Mouse (Mus musculus) midbrain, embryonic 13.5 days (tissue): ENCODE data around the gene Col16a1. TPM values are rescaled to one million over a fixed set of nuclear protein-coding genes. Genes with fewer than 3 reads are reported as not detected.

Source experiments
- ATAC-seq: fragments of 200-750 bp; cut with Nextera tagmentation; 2 replicates; pipeline ENCODE4 v1.8.0; 2017; ENCODE audit warnings: mild to moderate bottlenecking, moderate TSS enrichment, moderate library complexity
- H3K27ac ChIP-seq: fragments of 300-500 bp; sonication (generic); 2 replicates; pipeline ENCODE4 v1.5.1; 2015; ENCODE audit warnings: inconsistent platforms, mild to moderate bottlenecking, moderate library complexity
- H3K27me3 ChIP-seq: fragments of 300-500 bp; sonication (generic); 2 replicates; pipeline ENCODE4 v1.6.1; 2015; ENCODE audit warnings: mild to moderate bottlenecking, inconsistent platforms
- H3K36me3 ChIP-seq: fragments of 300-500 bp; sonication (generic); 2 replicates; pipeline ENCODE4 v1.6.1; 2015; ENCODE audit warnings: mild to moderate bottlenecking, inconsistent platforms
- H3K4me1 ChIP-seq: fragments of 300-500 bp; sonication (generic); replicated peaks from 2 replicates; pipeline ENCODE4 v1.6.1; 2015; ENCODE audit warnings: inconsistent platforms
- H3K4me2 ChIP-seq: fragments of 300-500 bp; sonication (generic); replicated peaks from 2 replicates; pipeline ENCODE4 v1.6.1; 2015; ENCODE audit warnings: moderate library complexity, mild to moderate bottlenecking, inconsistent platforms
- H3K4me3 ChIP-seq: fragments of 300-500 bp; sonication (generic); replicated peaks from 2 replicates; pipeline ENCODE4 v1.5.1; 2015; ENCODE audit warnings: mild to moderate bottlenecking, inconsistent platforms
- H3K9ac ChIP-seq: fragments of 300-500 bp; sonication (generic); replicated peaks from 2 replicates; pipeline ENCODE4 v1.6.1; 2015; ENCODE audit warnings: mild to moderate bottlenecking, inconsistent platforms
- H3K9me3 ChIP-seq: fragments of 300-500 bp; sonication (generic); 2 replicates; pipeline ENCODE4 v1.6.1; 2016; ENCODE audit warnings: mild to moderate bottlenecking, inconsistent platforms
- WGBS: fragments of 180-500 bp; shearing (Covaris S2); methylation state at CpG from one replicate; pipeline ENCODE4 v1.1.7; 2015; 5-methylcytosine and 5-hydroxymethylcytosine counted together
- polyA plus RNA-seq: library from polyadenylated mRNA; unstranded; fragments of >200 nt; fragmentation: Nextera tagmentation; extraction: Ambion mirVana; gene quantifications from 2 replicates; pipeline ENCODE4 v1.2.1, GENCODE M21; 2015

Gene Col16a1
- polyA plus RNA-seq: 2.9 and 3.4 TPM in 2 replicates

- Histone ChIP-seq H3K4me2 (peak within 1 kb of the TSS; percentile 67), H3K9ac (peak within 1 kb of the TSS; percentile 59), H3K9me3 (no peaks in the 10 kb centered on the region), H3K4me1 (peaks cover 23% of the 10 kb centered on the region), H3K27me3 (peaks cover 11% of the 10 kb centered on the region; the same call in 1 of the 2 replicates), H3K36me3 (no peaks in the 10 kb centered on the region), H3K27ac (peak within 1 kb of the TSS; percentile 39; the same call in 1 of the 2 replicates), H3K4me3 (peak within 1 kb of the TSS; percentile 34)
- WGBS: 2% methylated on average over 38 of the region's 46 CpGs
- ATAC-seq: peak; percentile 65
These were observed at the start of gene Col16a1 for GRCm38 (mm10) chr4:130047331-130048202. Col16a1 (plus strand) TSS chr4:130047840.

DNA sequence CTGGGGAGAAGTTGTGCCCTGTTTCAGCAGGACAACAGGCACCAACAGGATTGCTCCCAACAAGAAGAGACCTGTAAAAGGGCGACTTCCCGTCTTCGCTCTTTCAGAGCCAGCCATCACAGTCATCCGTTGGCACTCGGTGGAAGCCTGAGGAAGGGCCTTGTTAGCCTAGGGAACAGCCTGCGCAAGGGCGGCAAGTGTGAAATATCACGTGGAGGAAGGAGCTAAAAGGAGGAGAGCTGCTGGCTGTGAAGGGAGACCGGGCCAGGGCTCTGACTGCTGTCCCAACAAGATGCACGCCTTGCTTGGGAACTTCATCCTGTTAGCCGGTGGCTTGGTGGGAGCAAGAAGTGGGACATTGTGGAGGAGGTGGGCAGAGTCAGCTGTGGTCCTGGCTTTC is 49.5 kb upstream of the Col16a1 start:
- Histone ChIP-seq H3K27ac (no peak overlapping the region), H3K9me3 (no peaks in the 10 kb centered on the region), H3K4me2 (no peak overlapping the region), H3K4me1 (peaks cover 36% of the 10 kb centered on the region), H3K4me3 (no peak overlapping the region), H3K9ac (no peak overlapping the region), H3K27me3 (0 out of 2 replicates have a peak, but pooled peaks cover 7% of the 10 kb centered on the region), H3K36me3 (peaks cover 22% of the 10 kb centered on the region)
- 79% methylated on average over 11 of the region's 11 CpGs for WGBS
- ATAC-seq: no peak

GRCm38 (mm10) chr4:130001710-130002109 is 45.9 kb upstream of the Col16a1 start:
- ATAC-seq: 0 out of 2 replicates have a peak, but pooled peaks have one; percentile 4
- Histone ChIP-seq H3K4me2 (no peak overlapping the region), H3K4me1 (peaks cover 26% of the 10 kb centered on the region), H3K27me3 (no peaks in the 10 kb centered on the region), H3K36me3 (0 out of 2 replicates have a peak, but pooled peaks cover 13% of the 10 kb centered on the region), H3K27ac (peak overlapping the region; percentile 22; the same call in 1 of the 2 replicates), H3K9ac (no peak overlapping the region), H3K9me3 (no peaks in the 10 kb centered on the region), H3K4me3 (no peak overlapping the region)
- WGBS: 49% methylated on average over 5 of the region's 5 CpGs

- 0 out of 2 replicates have a peak, but pooled peaks cover 13% of the 10 kb centered on the region for H3K36me3 ChIP-seq
- no peak overlapping the region for H3K4me3 ChIP-seq
- H3K27ac ChIP-seq: peak overlapping the region; percentile 22; the same call in 1 of the 2 replicates
- H3K4me2 ChIP-seq: no peak overlapping the region
- ATAC-seq: peak; percentile 60; the same call in 1 of the 2 replicates
- no peaks in the 10 kb centered on the region for H3K9me3 ChIP-seq
- 72% methylated on average over 10 of the region's 10 CpGs for WGBS
- H3K27me3 ChIP-seq: peaks cover 4% of the 10 kb centered on the region; the same call in 1 of the 2 replicates
- H3K9ac ChIP-seq: no peak overlapping the region
- H3K4me1 ChIP-seq: peaks cover 31% of the 10 kb centered on the region
These were observed 45.5 kb upstream of the Col16a1 start for GRCm38 (mm10) chr4:130002157-130002556.

GRCm38 (mm10) chr4:130005593-130005992 is 42.0 kb upstream of the Col16a1 start:
- Histone ChIP-seq H3K27me3 (peaks cover 5% of the 10 kb centered on the region; the same call in 1 of the 2 replicates), H3K4me2 (no peak overlapping the region), H3K36me3 (peaks cover 29% of the 10 kb centered on the region), H3K27ac (no peak overlapping the region), H3K4me1 (peaks cover 31% of the 10 kb centered on the region), H3K4me3 (no peak overlapping the region), H3K9ac (no peak overlapping the region), H3K9me3 (no peaks in the 10 kb centered on the region)
- no peak for ATAC-seq
- WGBS: 60% methylated on average over 9 of the region's 9 CpGs

- no peaks in the 10 kb centered on the region for H3K9me3 ChIP-seq
- no peak overlapping the region; the same call in 1 of the 2 replicates for H3K4me3 ChIP-seq
- peaks cover 38% of the 10 kb centered on the region for H3K36me3 ChIP-seq
- H3K4me1 ChIP-seq: peaks cover 22% of the 10 kb centered on the region
- WGBS: 27% methylated on average over 25 of the region's 25 CpGs
- H3K4me2 ChIP-seq: peak overlapping the region; percentile 50
- ATAC-seq: no peak
- H3K27ac ChIP-seq: no peak overlapping the region
- peaks cover 5% of the 10 kb centered on the region; the same call in 1 of the 2 replicates for H3K27me3 ChIP-seq
- H3K9ac ChIP-seq: 0 out of 2 replicates have a peak overlapping the region, but pooled peaks have one; percentile 46
These were observed 41.1 kb upstream of the Col16a1 start for GRCm38 (mm10) chr4:130006533-130006932.

DNA sequence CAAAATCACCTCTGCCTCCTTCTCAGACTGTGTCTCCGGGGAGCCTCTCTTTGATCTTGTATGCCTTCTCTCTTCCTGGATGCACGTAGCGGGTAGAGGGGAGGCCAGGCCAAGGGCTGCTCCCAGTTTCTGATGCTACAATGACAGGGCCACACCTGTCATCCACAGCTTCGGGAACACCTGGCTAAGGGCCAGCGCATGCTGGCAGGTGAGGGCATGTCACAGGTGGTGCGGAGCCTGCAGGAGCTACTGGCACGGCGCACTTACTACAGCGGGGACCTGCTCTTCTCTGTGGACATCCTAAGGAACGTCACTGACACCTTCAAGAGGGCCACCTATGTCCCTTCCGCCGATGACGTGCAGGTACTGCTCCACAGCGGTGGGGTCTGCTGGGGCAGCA is 38.6 kb upstream of the Col16a1 start:
- Histone ChIP-seq H3K4me1 (peaks cover 19% of the 10 kb centered on the region), H3K9me3 (no peaks in the 10 kb centered on the region), H3K27ac (no peak overlapping the region), H3K4me3 (no peak overlapping the region), H3K27me3 (peaks cover 5% of the 10 kb centered on the region), H3K9ac (no peak overlapping the region), H3K4me2 (no peak overlapping the region), H3K36me3 (peaks cover 48% of the 10 kb centered on the region)
- ATAC-seq: no peak
- WGBS: 81% methylated on average over 14 of the region's 14 CpGs

GRCm38 (mm10) chr4:130010723-130011122 is 36.9 kb upstream of the Col16a1 start:
- H3K27me3 ChIP-seq: peaks cover 5% of the 10 kb centered on the region
- peaks cover 31% of the 10 kb centered on the region for H3K4me1 ChIP-seq
- no peak overlapping the region for H3K4me3 ChIP-seq
- no peak overlapping the region for H3K9ac ChIP-seq
- H3K9me3 ChIP-seq: no peaks in the 10 kb centered on the region
- WGBS: 93% methylated on average over 4 of the region's 4 CpGs
- peaks cover 48% of the 10 kb centered on the region for H3K36me3 ChIP-seq
- ATAC-seq: no peak
- no peak overlapping the region for H3K4me2 ChIP-seq
- no peak overlapping the region for H3K27ac ChIP-seq

GRCm38 (mm10) chr4:130012234-130012633 is 35.4 kb upstream of the Col16a1 start:
- 87% methylated on average over 6 of the region's 6 CpGs for WGBS
- H3K36me3 ChIP-seq: peaks cover 51% of the 10 kb centered on the region

GRCm38 (mm10) chr4:130013111-130013510 is 34.5 kb upstream of the Col16a1 start:
- no peaks in the 10 kb centered on the region for H3K9me3 ChIP-seq
- H3K27ac ChIP-seq: no peak overlapping the region
- H3K4me1 ChIP-seq: peaks cover 25% of the 10 kb centered on the region
- H3K27me3 ChIP-seq: no peaks in the 10 kb centered on the region; the same call in 1 of the 2 replicates
- no peak overlapping the region for H3K4me3 ChIP-seq
- no peak; the same call in 1 of the 2 replicates for ATAC-seq
- H3K36me3 ChIP-seq: peaks cover 57% of the 10 kb centered on the region
- 74% methylated on average over 10 of the region's 10 CpGs for WGBS
- H3K9ac ChIP-seq: peak overlapping the region; percentile 8; the same call in 1 of the 2 replicates
- no peak overlapping the region for H3K4me2 ChIP-seq

More at GRCm38 (mm10) chr4:130012234-130012633, 35.4 kb upstream of the Col16a1 start:
- Histone ChIP-seq H3K9me3 (no peaks in the 10 kb centered on the region), H3K9ac (no peak overlapping the region), H3K4me1 (peaks cover 25% of the 10 kb centered on the region), H3K27ac (no peak overlapping the region), H3K27me3 (no peaks in the 10 kb centered on the region; the same call in none of the 2 replicates), H3K4me3 (no peak overlapping the region), H3K4me2 (no peak overlapping the region)
- no peak for ATAC-seq

GRCm38 (mm10) chr4:130016010-130016409 is 31.6 kb upstream of the Col16a1 start:
- peaks cover 19% of the 10 kb centered on the region for H3K4me1 ChIP-seq
- no peaks in the 10 kb centered on the region; the same call in 1 of the 2 replicates for H3K27me3 ChIP-seq
- H3K27ac ChIP-seq: no peak overlapping the region
- H3K9ac ChIP-seq: no peak overlapping the region
- no peak overlapping the region for H3K4me3 ChIP-seq
- H3K4me2 ChIP-seq: no peak overlapping the region
- no peaks in the 10 kb centered on the region for H3K9me3 ChIP-seq
- 70% methylated on average over 4 of the region's 4 CpGs for WGBS
- H3K36me3 ChIP-seq: peaks cover 45% of the 10 kb centered on the region
- ATAC-seq: 0 out of 2 replicates have a peak, but pooled peaks have one; percentile 2
